8 mouse cellular contexts compared by ENCODE assay signal in the genomic region with DNA sequence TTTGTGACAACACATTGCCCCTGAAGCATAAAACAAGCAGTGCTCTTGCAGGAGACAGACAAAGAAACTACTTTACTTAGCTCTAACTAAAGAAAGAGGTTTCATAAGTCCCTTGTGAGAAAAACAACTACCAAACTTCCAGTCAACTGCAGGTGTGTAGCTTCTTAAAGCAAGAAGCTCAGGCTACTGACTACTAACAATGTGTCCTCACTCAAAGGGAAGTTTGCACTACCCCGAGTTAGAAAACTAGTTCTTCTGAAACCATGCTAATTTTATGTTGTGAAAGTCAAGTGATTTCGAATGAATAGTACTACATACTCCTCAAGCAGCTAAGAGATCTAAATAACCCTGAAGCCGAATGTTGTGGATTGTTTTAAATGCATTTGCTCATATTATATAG. TPM values are rescaled to one million over a fixed set of nuclear protein-coding genes. Genes with fewer than 3 reads are reported as not detected.
DNase-seq lines count a peak whose midpoint lies in the region; ATAC-seq and TF ChIP-seq lines count a peak whose summit lies in the region.

No protein-coding gene starts in this region.

- H3K4me3 ChIP-seq in heart, embryonic 15.5 days = no peak overlapping the region
- H3K4me3 ChIP-seq in CH12.LX (replicated peaks in 1 of 3; ENCODE audit: low read depth in 2 of 3, low read length in 2 of 3, poor library complexity in 1 of 3) = peak overlapping the region; percentile 50 to 94 (median 85)
- H3K4me3 ChIP-seq in heart, postnatal 0 days (ENCODE audit: low read depth, low read length) = peak overlapping the region; percentile 93; the same call in 1 of the 2 replicates
- H3K4me3 ChIP-seq in liver, postnatal 0 days (ENCODE audit: low read depth, low read length) = peak overlapping the region; percentile 86

- no peaks in the 10 kb centered on the region for H3K27me3 ChIP-seq in heart, embryonic 15.5 days
- no peaks in the 10 kb centered on the region for H3K27me3 ChIP-seq in CH12.LX (replicated peaks)
- no peaks in the 10 kb centered on the region for H3K27me3 ChIP-seq in heart, postnatal 0 days (ENCODE audit: control insufficient read depth, insufficient read depth, low read length)
- no peaks in the 10 kb centered on the region for H3K27me3 ChIP-seq in liver, postnatal 0 days (ENCODE audit: insufficient read depth, low read length)

- H3K27ac ChIP-seq in heart, embryonic 15.5 days = peak overlapping the region; percentile 93; the same call in 1 of the 2 replicates
- H3K27ac ChIP-seq in CH12.LX (ENCODE audit: insufficient read depth, low read depth) = peak overlapping the region; percentile 48; the same call in 1 of the 2 replicates
- no peak overlapping the region for H3K27ac ChIP-seq in heart, postnatal 0 days (ENCODE audit: low read depth)
- 0 out of 2 replicates have a peak overlapping the region, but pooled peaks have one; percentile 95 for H3K27ac ChIP-seq in liver, postnatal 0 days (ENCODE audit: low read depth)

- no peaks in the 10 kb centered on the region for H3K36me3 ChIP-seq in heart, embryonic 15.5 days
- H3K36me3 ChIP-seq in CH12.LX (replicated peaks in 1 of 2; ENCODE audit: control insufficient read depth in 1 of 2, insufficient read depth in 1 of 2, low read length in 1 of 2) = peaks cover 0 to 8% of the 10 kb centered on the region in 2 experiments
- no peaks in the 10 kb centered on the region for H3K36me3 ChIP-seq in heart, postnatal 0 days (replicated peaks; ENCODE audit: control insufficient read depth, insufficient read depth, low read length)
- H3K36me3 ChIP-seq in liver, postnatal 0 days (replicated peaks; ENCODE audit: insufficient read depth, low read length) = 0 out of 2 replicates have a peak, but pooled peaks cover 4% of the 10 kb centered on the region

- peak; percentile 61 for TF ChIP-seq EP300 in CH12.LX (IDR thresholded peaks at IDR 0.05; ENCODE audit: low read length)
- no peak for TF ChIP-seq EP300 in heart, postnatal 0 days (IDR thresholded peaks at IDR 0.05; ENCODE audit: low read depth)
- no peak for TF ChIP-seq EP300 in liver, postnatal 0 days (IDR thresholded peaks at IDR 0.05; ENCODE audit: low read depth)

- intact Hi-C loops in left cerebral cortex, postnatal 14 days (cut with DNase I) = no loop called here

- peak; percentile 20; the same call in 1 of the 2 replicates for TF ChIP-seq POLR2A in CH12.LX (IDR thresholded peaks at IDR 0.05; ENCODE audit: low read depth, low read length)

- in situ Hi-C loops in CH12.LX (cut with MboI; ENCODE audit: low pct_ligation_motif_present, low pct_unique_long_range_greater_than_20kb, low sequenced_read_pairs) = no loop called here

- no peak for TF ChIP-seq CTCF in CH12.LX (conservative IDR thresholded peaks at IDR 0.05 in 1 of 2, IDR thresholded peaks at IDR 0.05 in 1 of 2; ENCODE audit: low read depth in 2 of 2, low read length in 2 of 2)
- TF ChIP-seq CTCF in heart, postnatal 0 days (IDR thresholded peaks at IDR 0.05; ENCODE audit: low read depth) = no peak
- no peak for TF ChIP-seq CTCF in liver, postnatal 0 days (IDR thresholded peaks at IDR 0.05; ENCODE audit: low read depth)

- WGBS in heart, embryonic 15.5 days = 70% methylated on average over 3 of the region's 3 CpGs
- 57% methylated on average over 3 of the region's 3 CpGs for WGBS in heart, postnatal 0 days
- 52% methylated on average over 3 of the region's 3 CpGs for WGBS in liver, postnatal 0 days (ENCODE audit: insufficient replicate concordance)

- no peaks in the 10 kb centered on the region; the same call in 1 of the 2 replicates for H3K4me1 ChIP-seq in heart, embryonic 15.5 days (replicated peaks)
- peaks cover 5 to 31% of the 10 kb centered on the region in 2 experiments; a peak in 3 of 4 replicates for H3K4me1 ChIP-seq in CH12.LX (ENCODE audit: control insufficient read depth in 1 of 2, insufficient read depth in 2 of 2)
- 0 out of 2 replicates have a peak, but pooled peaks cover 3% of the 10 kb centered on the region for H3K4me1 ChIP-seq in heart, postnatal 0 days (ENCODE audit: control insufficient read depth, insufficient read depth)
- H3K4me1 ChIP-seq in liver, postnatal 0 days (ENCODE audit: insufficient read depth) = peaks cover 14% of the 10 kb centered on the region; the same call in 1 of the 2 replicates

- dilution Hi-C loops in CH12.LX (cut with MboI; ENCODE audit: extremely low pct_ligation_motif_present, extremely low pct_unique_long_range_greater_than_20kb, low sequenced_read_pairs) = no loop called here

- peaks cover 44% of the 10 kb centered on the region for H3K79me2 ChIP-seq in CH12.LX (replicated peaks; ENCODE audit: control insufficient read depth, extremely low read depth, insufficient read depth, poor library complexity, severe bottlenecking)

- DNase-seq in heart, adult 9 months (ENCODE audit: low spot score in 2 of 2) = no peak
- DNase-seq in CH12.LX (ENCODE audit: extremely low read depth) = peak; percentile 24
- DNase-seq in heart, postnatal 0 days (ENCODE audit: low spot score) = no peak
- DNase-seq in liver, postnatal 0 days = no peak
- DNase-seq in left cerebral cortex, postnatal 14 days (ENCODE audit: low spot score in 2 of 2) = no peak
- DNase-seq in adrenal gland, postnatal 14 days = no peak
- no peak for DNase-seq in kidney, postnatal 36 days

- no peak overlapping the region for H3K9ac ChIP-seq in heart, embryonic 15.5 days
- H3K9ac ChIP-seq in CH12.LX (ENCODE audit: insufficient read depth, low read depth) = peak overlapping the region; percentile 75
- no peak overlapping the region for H3K9ac ChIP-seq in heart, postnatal 0 days (replicated peaks; ENCODE audit: low read depth, low read length)
- H3K9ac ChIP-seq in liver, postnatal 0 days (replicated peaks) = no peak overlapping the region

- H3K4me2 ChIP-seq in heart, embryonic 15.5 days = peak overlapping the region; percentile 58
- H3K4me2 ChIP-seq in CH12.LX (ENCODE audit: insufficient read depth, low read depth, poor library complexity, severe bottlenecking) = peak overlapping the region; percentile 75
- H3K4me2 ChIP-seq in heart, postnatal 0 days (ENCODE audit: low read depth, low read length) = peak overlapping the region; percentile 76
- H3K4me2 ChIP-seq in liver, postnatal 0 days (ENCODE audit: low read depth, low read length) = peak overlapping the region; percentile 83

- no peak for ATAC-seq in heart, embryonic 15.5 days (replicated peaks; ENCODE audit: insufficient number of reproducible peaks, insufficient read depth, low FRiP score, low read depth)
- ATAC-seq in heart, postnatal 0 days (ENCODE audit: insufficient read depth, low read depth) = no peak
- ATAC-seq in liver, postnatal 0 days = no peak

- H3K9me3 ChIP-seq in heart, embryonic 15.5 days (replicated peaks) = no peaks in the 10 kb centered on the region
- H3K9me3 ChIP-seq in CH12.LX (replicated peaks; ENCODE audit: low read length) = no peaks in the 10 kb centered on the region
- no peaks in the 10 kb centered on the region for H3K9me3 ChIP-seq in heart, postnatal 0 days (replicated peaks; ENCODE audit: control insufficient read depth, low read length)
- H3K9me3 ChIP-seq in liver, postnatal 0 days (ENCODE audit: low read length) = no peaks in the 10 kb centered on the region

- TF ChIP-seq RAD21 in CH12.LX (IDR thresholded peaks at IDR 0.05; ENCODE audit: low read depth, low read length) = no peak; the same call in 1 of the 2 replicates

TF ChIP-seq in CH12.LX, 34 proteins besides CTCF, POLR2A, EP300 and RAD21:
- TF ChIP-seq TCF12 (IDR thresholded peaks at IDR 0.05; ENCODE audit: low read depth, low read length) (peak; percentile 56; the same call in 1 of the 2 replicates), NRF1 (IDR thresholded peaks at IDR 0.05; ENCODE audit: low read depth, low read length) (no peak), JUN (IDR thresholded peaks at IDR 0.05; ENCODE audit: insufficient read depth, low read depth, low read length) (no peak), NELFE (IDR thresholded peaks at IDR 0.05; ENCODE audit: low read depth, low read length) (no peak), E2F4 (IDR thresholded peaks at IDR 0.05; ENCODE audit: insufficient replicate concordance, low read depth, low read length) (no peak), POLR2AphosphoS2 (IDR thresholded peaks at IDR 0.05; ENCODE audit: low read depth, low read length) (no peak; the same call in 1 of the 2 replicates), ZKSCAN1 (IDR thresholded peaks at IDR 0.05; ENCODE audit: borderline replicate concordance, low read depth, low read length) (no peak), IRF4 (IDR thresholded peaks at IDR 0.05; ENCODE audit: low read depth, low read length) (peak; percentile 51; the same call in 1 of the 2 replicates), MYC (IDR thresholded peaks at IDR 0.05; ENCODE audit: low read depth, low read length) (0 out of 2 replicates have a peak, but pooled peaks have one; percentile 48), GABPA (IDR thresholded peaks at IDR 0.05; ENCODE audit: insufficient replicate concordance, low read depth, low read length) (no peak), TBP (conservative IDR thresholded peaks at IDR 0.05; ENCODE audit: low read depth, low read length) (no peak; the same call in 1 of the 2 replicates), MEF2A (IDR thresholded peaks at IDR 0.05; ENCODE audit: borderline replicate concordance, low read depth, low read length) (0 out of 2 replicates have a peak, but pooled peaks have one; percentile 32), UBTF (IDR thresholded peaks at IDR 0.05; ENCODE audit: low read depth, low read length) (no peak)

RNA-seq across cellular contexts. Expression of gene Manea, which starts 1.6 kb away (rescaled TPM):
- 10.8 and 11.6 TPM in 2 replicates for polyA plus RNA-seq in heart, embryonic 15.5 days (2015; fragmentation: Nextera tagmentation; extraction: Ambion mirVana)
- total RNA-seq in CH12.LX (2012; rRNA removed) (25.8 and 30.2 TPM in 2 replicates), CH12.LX (2014; rRNA removed) (59.2 and 60.8 TPM in 2 replicates)
- polyA plus RNA-seq in CH12.LX (2012; ENCODE audit: insufficient read length, low read depth) = 28.4 and 30.7 TPM in 2 replicates
- 13.7 and 27.7 TPM in 2 replicates for total RNA-seq in heart, postnatal 0 days (2014; rRNA removed; ENCODE audit: low replicate concordance)
- 8.6 and 9.0 TPM in 2 replicates for polyA plus RNA-seq in heart, postnatal 0 days (2015; fragmentation: Nextera tagmentation; extraction: Ambion mirVana)
- polyA plus RNA-seq in liver, postnatal 0 days (2015; fragmentation: Nextera tagmentation; extraction: Ambion mirVana) = 3.9 and 4.3 TPM in 2 replicates
- 10 to 100 TPM; 24.3 to 32.4 TPM for total RNA-seq in left cerebral cortex, postnatal 14 days (2021)
- 20.7 and 24.6 TPM in 2 replicates for total RNA-seq in adrenal gland, postnatal 14 days (2021)
